Mouse (Mus musculus) myocyte (in vitro differentiated cells): ENCODE results near the gene Kif1c. TPM values are rescaled to one million over a fixed set of nuclear protein-coding genes. Genes with fewer than 3 reads are reported as not detected.

Experiments used
- H3K27me3 ChIP-seq: one replicate; pipeline ENCODE4 v1.6.1; 2011; ENCODE audit not compliant: control insufficient read depth, insufficient read depth, insufficient read length
- H3K36me3 ChIP-seq: one replicate; pipeline ENCODE4 v1.6.1; 2011; ENCODE audit not compliant: control insufficient read depth, insufficient read depth
- H3K4me2 ChIP-seq: one replicate; pipeline ENCODE4 v1.6.1; 2011; ENCODE audit warnings: low read depth, control low read depth
- H3K4me3 ChIP-seq: one replicate; pipeline ENCODE4 v1.5.1; 2011; ENCODE audit warnings: mild to moderate bottlenecking, control low read depth, moderate library complexity
- H3K79me2 ChIP-seq: one replicate; pipeline ENCODE4 v1.6.1; 2011; ENCODE audit not compliant: control insufficient read depth, insufficient read depth
- H3ac ChIP-seq: one replicate; pipeline ENCODE4 v1.6.1; 2011; ENCODE audit not compliant: control insufficient read depth, insufficient read length
- CEBPB ChIP-seq: IDR thresholded peaks from 2 replicates; pipeline ENCODE4 v1.6.1; 2011; ENCODE audit warnings: mild to moderate bottlenecking, moderate library complexity; ENCODE audit not compliant: poor library complexity, insufficient read depth, severe bottlenecking
- E2F4 ChIP-seq: IDR thresholded peaks from one replicate; pipeline ENCODE4 v1.6.1; 2011; ENCODE audit warnings: mild to moderate bottlenecking, control low read depth, moderate library complexity; ENCODE audit not compliant: insufficient read depth
- MAX ChIP-seq: IDR thresholded peaks from one replicate; pipeline ENCODE4 v1.6.1; 2011; ENCODE audit warnings: low read depth, mild to moderate bottlenecking, control low read depth
- MYOD1 ChIP-seq, 3 experiments: IDR thresholded peaks; one replicate each; pipeline ENCODE4 v1.6.1; 2011; ENCODE audit warnings: control low read depth in 2 of 3, low read depth in 2 of 3, mild to moderate bottlenecking in 2 of 3, moderate library complexity in 1 of 3; ENCODE audit not compliant: insufficient read length in 2 of 3, control insufficient read depth in 1 of 3
- MYOG ChIP-seq, 3 experiments: IDR thresholded peaks; one replicate each; pipeline ENCODE4 v1.6.1; 2011; ENCODE audit warnings: control low read depth in 2 of 3, low read depth in 2 of 3, mild to moderate bottlenecking in 2 of 3; ENCODE audit not compliant: insufficient read length in 2 of 3, control insufficient read depth in 1 of 3, insufficient read depth in 1 of 3
- POLR2A ChIP-seq: IDR thresholded peaks from one replicate; pipeline ENCODE4 v1.6.1; 2011; ENCODE audit warnings: low read depth, mild to moderate bottlenecking, control low read depth, moderate library complexity; ENCODE audit not compliant: insufficient read length
- POLR2AphosphoS2 ChIP-seq: IDR thresholded peaks from one replicate; pipeline ENCODE4 v1.6.1; 2011; ENCODE audit warnings: low read depth, control low read depth; ENCODE audit not compliant: insufficient read length
- REST ChIP-seq: IDR thresholded peaks from one replicate; pipeline ENCODE4 v1.6.1; 2011; ENCODE audit warnings: mild to moderate bottlenecking, control low read depth, moderate library complexity; ENCODE audit not compliant: insufficient read depth, insufficient read length
- SRF ChIP-seq: IDR thresholded peaks from one replicate; pipeline ENCODE4 v1.6.1; 2011; ENCODE audit warnings: low read depth; ENCODE audit not compliant: control insufficient read depth, insufficient read length
- TCF12 ChIP-seq: IDR thresholded peaks from one replicate; pipeline ENCODE4 v1.6.1; 2011; ENCODE audit warnings: mild to moderate bottlenecking, control low read depth; ENCODE audit not compliant: poor library complexity, insufficient read depth, severe bottlenecking
- TCF3 ChIP-seq: IDR thresholded peaks from one replicate; pipeline ENCODE4 v1.6.1; 2011; ENCODE audit warnings: low read depth, control low read depth; ENCODE audit not compliant: insufficient read length
- USF1 ChIP-seq: IDR thresholded peaks from one replicate; pipeline ENCODE4 v1.6.1; 2011; ENCODE audit warnings: low read depth, mild to moderate bottlenecking, control low read depth, moderate library complexity
- polyA plus RNA-seq: library from polyadenylated mRNA; unstranded; fragments of >200 nt; fragmentation: generic; extraction: Trizol; gene quantifications from one replicate; pipeline ENCODE4 v1.2.1, GENCODE M21; 2012; ENCODE audit warnings: missing spikeins

Kif1c gene
- polyA plus RNA-seq, 1 experiment = 96.3 TPM

GRCm38 (mm10) chr11:70653345-70654197, 46.8 kb upstream of the Kif1c start:
- Histone ChIP-seq H3ac (peak overlapping the region; percentile 88), H3K4me2 (peak overlapping the region; percentile 99), H3K79me2 (peaks cover 64% of the 10 kb centered on the region), H3K27me3 (no peaks in the 10 kb centered on the region), H3K4me3 (peak overlapping the region; percentile 94), H3K36me3 (peaks cover 36% of the 10 kb centered on the region)
- TF ChIP-seq POLR2A (peak; percentile 19), USF1 (no peak)

GRCm38 (mm10) chr11:70654198-70654922, 46.0 kb upstream of the Kif1c start, which contains the start of gene Pfn1:
Gene Pfn1, minus strand, starts transcription at chr11:70654644.
- no peaks in the 10 kb centered on the region for H3K27me3 ChIP-seq

GRCm38 (mm10) chr11:70654923-70655570, 45.3 kb upstream of the Kif1c start:
- no peaks in the 10 kb centered on the region for H3K27me3 ChIP-seq
- H3K4me2 ChIP-seq = peak overlapping the region; percentile 97
- H3K79me2 ChIP-seq = peaks cover 74% of the 10 kb centered on the region
- TF ChIP-seq POLR2AphosphoS2 = peak; percentile 79
- TF ChIP-seq CEBPB = no peak
- peak; percentile 16 for TF ChIP-seq E2F4
- TF ChIP-seq MAX = no peak
- no peak for TF ChIP-seq MYOG (IDR thresholded peaks at IDR 0.05; ENCODE audit: control insufficient read depth in 1 of 3, insufficient read depth in 1 of 3, insufficient read length in 2 of 3, low read depth in 2 of 3)
- peak in 1 of 3 experiments; percentile 11 for TF ChIP-seq MYOD1 (IDR thresholded peaks at IDR 0.05; ENCODE audit: control insufficient read depth in 1 of 3, insufficient read length in 2 of 3, low read depth in 2 of 3)
- TF ChIP-seq USF1 = no peak
- no peak for TF ChIP-seq SRF
- TF ChIP-seq POLR2A = peak; percentile 80
- no peak for TF ChIP-seq REST
- no peak for TF ChIP-seq TCF3
- no peak for TF ChIP-seq TCF12
- H3K4me3 ChIP-seq = peak overlapping the region; percentile 94
- peaks cover 24% of the 10 kb centered on the region for H3K36me3 ChIP-seq
- peak overlapping the region; percentile 88 for H3ac ChIP-seq

More at GRCm38 (mm10) chr11:70654198-70654922, 46.0 kb upstream of the Kif1c start, which contains the start of gene Pfn1:
- TF ChIP-seq USF1 (no peak), MYOD1 (IDR thresholded peaks at IDR 0.05; ENCODE audit: control insufficient read depth in 1 of 3, insufficient read length in 2 of 3, low read depth in 2 of 3) (peak in 1 of 3 experiments; percentile 42), MYOG (IDR thresholded peaks at IDR 0.05; ENCODE audit: control insufficient read depth in 1 of 3, insufficient read depth in 1 of 3, insufficient read length in 2 of 3, low read depth in 2 of 3) (peak in 1 of 3 experiments; percentile 15), MAX (no peak), E2F4 (no peak), REST (peak; percentile 66), SRF (no peak), POLR2A (peak; percentile 78), TCF12 (no peak), CEBPB (no peak), POLR2AphosphoS2 (peak; percentile 95), TCF3 (peak; percentile 17)
- Histone ChIP-seq H3ac (peak within 1 kb of the TSS; percentile 88), H3K36me3 (peaks cover 30% of the 10 kb centered on the region), H3K79me2 (peaks cover 72% of the 10 kb centered on the region), H3K4me3 (peak within 1 kb of the TSS; percentile 94), H3K4me2 (peak within 1 kb of the TSS; percentile 97)

GRCm38 (mm10) chr11:70655571-70656455, 44.5 kb upstream of the Kif1c start:
- Histone ChIP-seq H3K4me2 (peak overlapping the region; percentile 97), H3K79me2 (peaks cover 74% of the 10 kb centered on the region), H3ac (peak overlapping the region; percentile 88), H3K4me3 (peak overlapping the region; percentile 94), H3K27me3 (no peaks in the 10 kb centered on the region), H3K36me3 (peaks cover 24% of the 10 kb centered on the region)
- TF ChIP-seq USF1 (peak; percentile 36), TCF3 (no peak), MYOG (IDR thresholded peaks at IDR 0.05; ENCODE audit: control insufficient read depth in 1 of 3, insufficient read depth in 1 of 3, insufficient read length in 2 of 3, low read depth in 2 of 3) (peak in 2 of 3 experiments; percentile 92 to 95), E2F4 (no peak), CEBPB (no peak), POLR2AphosphoS2 (peak; percentile 42), MAX (peak; percentile 69), REST (no peak), TCF12 (peak; percentile 45), POLR2A (peak; percentile 55), SRF (no peak), MYOD1 (IDR thresholded peaks at IDR 0.05; ENCODE audit: control insufficient read depth in 1 of 3, insufficient read length in 2 of 3, low read depth in 2 of 3) (peak in 2 of 3 experiments; percentile 93 to 97)
